Mouse (Mus musculus): ENCODE data around the gene Emc6. TPM values are rescaled to one million over a fixed set of nuclear protein-coding genes. Genes with fewer than 3 reads are reported as not detected.

Emc6 gene
- 10 to 100 TPM; 66.9 to 77.6 TPM for total RNA-seq (2021)
- long read RNA-seq, experiment 1, transcript Emc6-201 (2 exons, 1,332 nt) = major isoform, 105 of 108 reads
- long read RNA-seq, experiment 1, partial matches to known transcripts = 0 of 108 reads
- long read RNA-seq, experiment 1, other reads (novel, unspliced or antisense) = 2 of 108 reads
- long read RNA-seq, experiment 2, transcript Emc6-201 (2 exons, 1,332 nt) = major isoform, 103 of 107 reads
- long read RNA-seq, experiment 2, partial matches to known transcripts = 0 of 107 reads
- long read RNA-seq, experiment 2, other reads (novel, unspliced or antisense) = 2 of 107 reads

DNA sequence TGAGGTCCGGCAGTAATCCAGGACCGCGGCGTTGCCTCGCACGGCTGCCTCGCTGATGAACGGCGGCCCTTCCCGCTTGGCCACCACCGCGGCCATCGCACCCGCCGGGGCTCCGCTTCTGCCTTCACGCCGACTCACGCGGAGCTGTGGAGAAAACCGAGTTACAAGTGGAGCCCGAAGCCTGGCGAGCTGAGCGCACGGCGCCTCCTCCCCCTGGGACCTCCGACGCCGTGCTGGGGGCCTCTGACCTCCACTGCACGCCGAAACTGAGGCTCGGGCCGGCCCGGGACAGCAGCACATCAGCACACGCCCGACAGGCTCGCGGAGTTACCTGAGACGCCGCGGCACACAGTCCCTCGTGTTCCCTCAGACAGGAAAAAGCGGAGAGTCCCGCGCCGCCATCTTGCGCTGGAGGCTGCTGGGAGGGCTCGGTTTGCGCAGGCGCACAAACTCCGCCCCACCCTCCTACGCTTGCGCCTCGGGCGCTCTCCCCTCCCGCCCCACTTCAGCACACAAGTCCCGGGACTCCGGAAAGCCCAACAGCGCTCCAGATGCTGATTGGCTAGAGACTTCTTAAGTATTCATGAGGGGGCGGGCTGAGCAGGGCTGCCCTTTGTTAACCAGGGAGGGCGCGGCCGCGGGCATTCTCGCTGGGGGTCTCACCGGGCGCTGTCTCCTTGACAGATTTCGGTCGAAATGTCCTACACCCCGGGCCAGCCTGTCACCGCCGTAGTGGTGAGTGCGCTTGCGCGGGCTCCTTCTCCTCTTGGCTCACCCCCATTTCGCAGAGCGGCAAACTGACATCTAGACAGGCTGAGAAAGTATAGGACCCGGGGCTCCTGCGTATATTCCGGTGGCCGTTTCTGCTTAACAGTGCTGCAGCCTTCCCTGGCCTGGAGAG is at the start of gene Emc6, which contains the start of gene Tax1bp3:
Emc6 (minus strand) TSS at position 430 of the 901 bp plus-strand sequence.
Tax1bp3 (plus strand) TSS at position 476 of the 901 bp plus-strand sequence.
- intact Hi-C loops (cut with DNase I; ENCODE audit: low total_unique reads) = loop anchor here (5.0 kb wide), 1 partner anchor 40 kb away; the partner anchor contains the start of gene Haspin

DNA sequence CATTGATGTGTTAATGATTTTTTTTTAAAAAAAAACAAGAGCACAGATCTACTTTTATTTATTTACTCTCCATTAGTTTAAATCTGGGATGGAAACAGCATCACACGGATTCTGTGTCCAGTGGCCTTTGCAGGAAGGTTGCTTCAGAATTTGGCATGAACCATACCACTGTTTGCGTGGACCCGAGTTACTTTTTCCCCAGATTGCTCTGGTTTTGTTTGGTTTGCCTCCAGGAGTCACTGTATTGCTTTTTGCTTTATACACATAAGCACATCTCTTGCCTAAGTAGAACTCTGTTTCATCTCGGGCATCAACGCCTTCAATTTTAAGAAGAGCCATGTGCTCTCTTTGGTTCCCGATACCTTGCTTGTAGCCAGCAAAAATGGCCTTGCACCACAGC is 49.0 kb upstream of the Emc6 start:
- intact Hi-C loops (cut with DNase I; ENCODE audit: low total_unique reads) = no loop called here
- DNase-seq = no peak

More for the DNA sequence above, at the start of gene Emc6, which contains the start of gene Tax1bp3:
- peak; percentile 98 for DNase-seq

- DNase-seq = peak; percentile 37
- intact Hi-C loops (cut with DNase I; ENCODE audit: low total_unique reads) = no loop called here
Observed at GRCm38 (mm10) chr11:73223966-73224365, 47.1 kb upstream of the Emc6 start.

DNA sequence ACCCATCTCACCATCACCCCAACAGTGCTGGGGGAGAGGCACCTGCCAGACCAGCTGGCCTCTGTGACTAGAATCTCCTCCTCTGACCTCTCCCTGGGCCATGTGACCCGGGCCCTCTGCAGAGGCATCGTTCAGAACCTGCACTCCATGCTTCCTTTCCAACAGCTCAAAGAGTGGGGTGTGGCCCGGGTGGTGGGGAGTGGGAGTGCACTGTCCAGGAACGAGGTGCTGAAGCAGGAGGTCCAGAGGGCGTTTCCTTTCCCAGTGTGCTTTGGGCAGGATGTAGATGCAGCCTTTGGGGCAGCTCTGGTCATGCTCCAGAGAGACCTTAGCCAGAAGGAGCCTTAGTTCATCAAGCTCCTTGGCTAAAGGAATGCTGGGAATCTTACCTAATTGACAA is 46.0 kb upstream of the Emc6 start:
- DNase-seq = no peak
- intact Hi-C loops (cut with DNase I; ENCODE audit: low total_unique reads) = no loop called here

GRCm38 (mm10) chr11:73220651-73221050 is 43.8 kb upstream of the Emc6 start:
- no peak for DNase-seq
- intact Hi-C loops (cut with DNase I; ENCODE audit: low total_unique reads) = no loop called here

DNA sequence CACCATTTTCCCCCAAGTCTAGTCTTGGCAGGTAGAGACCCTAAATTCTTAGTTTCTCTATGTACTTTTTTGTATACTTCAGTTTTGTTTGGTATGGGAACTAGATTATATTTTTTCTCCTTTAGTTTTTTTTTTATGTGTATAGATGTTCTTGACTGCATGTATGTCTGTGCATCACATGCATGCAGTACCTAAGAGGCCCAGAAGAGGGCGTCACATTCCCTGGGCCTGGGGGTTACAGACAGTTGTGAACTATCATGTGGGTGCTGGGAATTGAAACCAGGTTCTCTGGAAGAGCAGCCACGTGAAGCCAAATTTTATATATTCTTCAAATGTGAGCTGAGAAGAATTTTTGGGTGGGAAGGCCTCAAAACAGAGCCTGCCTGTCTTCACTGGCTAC is 42.8 kb upstream of the Emc6 start:
- no peak for DNase-seq
- intact Hi-C loops (cut with DNase I; ENCODE audit: low total_unique reads) = no loop called here

- intact Hi-C loops (cut with DNase I; ENCODE audit: low total_unique reads) = no loop called here
- no peak for DNase-seq
Observed at GRCm38 (mm10) chr11:73213956-73214355, 37.1 kb upstream of the Emc6 start.

GRCm38 (mm10) chr11:73207621-73208020 is 30.8 kb upstream of the Emc6 start:
- no peak for DNase-seq
- intact Hi-C loops (cut with DNase I; ENCODE audit: low total_unique reads) = no loop called here

- DNase-seq = no peak
- intact Hi-C loops (cut with DNase I; ENCODE audit: low total_unique reads) = no loop called here
Observed at GRCm38 (mm10) chr11:73205194-73205593, 28.4 kb upstream of the Emc6 start.

DNA sequence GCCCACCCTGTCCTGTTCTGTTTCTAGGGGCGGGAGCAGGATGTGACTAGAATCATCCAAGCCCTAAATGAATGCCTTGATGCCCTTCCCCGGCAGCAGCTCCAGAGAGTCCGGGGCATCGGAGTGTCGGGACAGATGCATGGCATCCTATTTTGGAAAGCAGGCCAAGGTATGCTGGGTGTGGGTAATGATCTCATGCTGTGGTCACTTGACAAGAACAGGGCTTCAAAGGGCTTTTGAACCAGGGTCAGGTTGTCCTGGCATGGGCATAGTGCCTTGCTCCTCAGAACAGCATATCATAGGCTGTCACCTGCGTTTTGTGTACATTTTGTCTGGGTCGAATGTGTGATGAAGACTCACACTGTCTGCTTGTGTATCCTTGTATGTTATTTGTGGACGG is 27.1 kb upstream of the Emc6 start:
- intact Hi-C loops (cut with DNase I; ENCODE audit: low total_unique reads) = no loop called here
- no peak for DNase-seq

- DNase-seq = peak; percentile 44
- intact Hi-C loops (cut with DNase I; ENCODE audit: low total_unique reads) = no loop called here
Observed at GRCm38 (mm10) chr11:73201597-73201996, 24.8 kb upstream of the Emc6 start.

DNA sequence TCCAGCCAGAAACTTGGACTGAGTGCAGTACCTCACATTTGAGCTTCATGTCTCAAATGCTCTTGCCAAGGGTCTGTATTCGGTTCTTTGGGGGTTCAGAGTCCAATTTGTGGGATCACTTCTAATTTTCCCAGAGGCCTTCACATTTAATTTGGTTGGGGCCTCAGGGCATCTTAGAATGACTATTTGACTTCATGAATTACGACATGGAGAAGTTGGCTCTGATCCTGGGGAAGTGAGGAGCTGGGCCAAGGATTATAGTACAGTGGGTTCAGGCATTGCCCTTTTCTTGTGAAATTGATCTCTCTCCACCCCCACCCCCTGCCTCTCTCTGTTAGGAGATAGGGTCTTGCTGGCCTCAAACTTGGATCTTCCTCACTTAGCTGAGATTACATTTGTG is 24.2 kb upstream of the Emc6 start:
- DNase-seq = no peak
- intact Hi-C loops (cut with DNase I; ENCODE audit: low total_unique reads) = no loop called here

GRCm38 (mm10) chr11:73199879-73200278 is 23.0 kb upstream of the Emc6 start:
- no peak for DNase-seq
- intact Hi-C loops (cut with DNase I; ENCODE audit: low total_unique reads) = no loop called here

DNA sequence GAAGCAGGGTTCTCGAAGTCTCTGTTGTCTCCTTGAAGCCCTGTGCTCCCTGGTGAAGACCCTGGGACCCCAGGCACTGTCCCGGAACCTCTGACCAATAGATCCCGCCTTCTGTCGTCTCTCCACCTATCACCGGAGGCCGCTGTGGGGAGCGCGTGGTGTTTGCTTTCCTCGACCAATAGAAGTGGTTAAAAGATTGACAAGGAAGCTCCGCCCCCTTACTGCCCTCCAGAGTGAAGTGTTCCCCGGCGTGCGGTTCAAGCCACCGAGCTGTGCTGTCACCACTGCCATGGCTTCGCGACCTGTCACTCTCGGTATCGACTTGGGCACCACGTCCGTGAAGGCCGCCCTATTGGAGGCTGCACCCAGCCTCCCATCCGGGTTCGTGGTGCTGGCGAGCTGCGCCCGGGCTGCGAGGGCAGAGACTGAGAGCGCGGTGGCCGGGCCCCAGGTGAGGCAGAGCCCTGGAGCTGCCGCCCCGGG is 22.4 kb upstream of the Emc6 start, which contains the start of gene Shpk:
Shpk (plus strand) TSS at position 231 of the 483 bp plus-strand sequence.
- intact Hi-C loops (cut with DNase I; ENCODE audit: low total_unique reads) = no loop called here
- DNase-seq = peak; percentile 93

DNA sequence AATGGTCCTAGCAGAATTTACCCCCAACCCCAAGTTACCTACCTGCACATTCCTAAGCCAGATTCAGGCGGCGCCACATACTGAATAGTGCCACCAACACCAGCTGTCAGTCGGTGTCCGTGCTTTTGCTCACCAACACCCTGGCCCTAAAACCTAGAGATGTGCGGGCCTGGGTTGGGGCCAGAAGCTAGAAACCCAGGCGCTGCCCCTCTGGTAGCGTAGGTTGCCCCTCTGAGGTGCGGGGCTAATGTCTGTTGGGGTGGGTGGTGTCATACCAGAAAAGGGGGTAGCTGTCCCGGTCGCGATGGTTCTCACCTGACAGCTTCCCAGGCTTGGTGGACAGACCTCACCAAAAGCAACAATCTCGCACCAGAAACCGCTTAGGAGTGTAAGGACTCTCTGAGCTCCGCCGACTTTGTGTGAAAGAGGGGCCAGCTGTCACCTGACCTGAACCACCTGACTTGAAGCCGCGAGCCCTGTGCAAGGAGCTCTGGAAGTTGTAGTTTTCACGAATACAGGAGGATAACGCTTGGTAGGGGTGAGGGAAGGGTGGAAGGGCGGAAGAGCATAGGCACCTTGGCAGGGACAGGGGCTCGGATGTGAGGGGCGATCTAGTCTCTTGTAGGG is 21.9 kb upstream of the Emc6 start, which contains the start of gene Ctns:
Ctns (minus strand) TSS at position 440 of the 627 bp plus-strand sequence.
- peak; percentile 79 for DNase-seq
- intact Hi-C loops (cut with DNase I; ENCODE audit: low total_unique reads) = no loop called here

DNA sequence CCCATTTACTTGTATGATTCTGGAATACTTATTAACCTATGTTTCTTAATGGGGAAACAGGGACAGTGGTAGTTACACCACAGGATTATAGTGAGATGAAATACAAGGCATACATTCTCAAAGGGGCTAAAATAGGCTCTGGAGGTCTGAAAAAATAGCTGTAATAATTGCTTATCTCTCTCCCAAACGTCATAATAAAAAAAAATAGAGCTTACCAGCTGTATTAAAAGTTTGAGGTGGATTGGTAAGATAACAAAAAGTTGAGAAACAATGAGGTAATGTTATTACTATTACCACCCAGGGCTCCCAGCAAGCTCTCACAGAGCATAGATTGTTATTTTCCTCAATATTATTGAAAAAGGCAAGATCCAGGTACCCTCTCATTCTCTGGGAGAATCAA is 21.4 kb upstream of the Emc6 start:
- intact Hi-C loops (cut with DNase I; ENCODE audit: low total_unique reads) = no loop called here
- no peak for DNase-seq

DNA sequence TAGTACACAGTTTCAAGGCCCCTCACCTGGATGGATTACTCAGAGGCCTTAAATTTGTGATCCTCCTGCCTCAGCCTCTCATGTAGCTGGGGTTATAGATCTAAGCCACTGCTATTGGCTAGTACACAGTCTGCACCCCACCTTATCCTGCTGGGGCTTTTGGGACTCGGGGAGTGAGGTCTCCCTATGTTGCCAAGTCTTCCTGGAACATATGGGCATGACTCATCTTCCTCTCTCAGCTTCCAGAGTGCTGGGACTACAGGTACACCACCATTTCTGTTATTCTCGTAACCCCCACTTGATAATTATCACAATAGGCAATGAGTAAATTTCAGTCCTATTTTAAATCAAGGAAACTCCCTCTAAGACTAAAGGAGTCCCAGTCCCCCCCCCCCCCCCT is 17.6 kb upstream of the Emc6 start:
- no peak for DNase-seq
- intact Hi-C loops (cut with DNase I; ENCODE audit: low total_unique reads) = no loop called here

DNA sequence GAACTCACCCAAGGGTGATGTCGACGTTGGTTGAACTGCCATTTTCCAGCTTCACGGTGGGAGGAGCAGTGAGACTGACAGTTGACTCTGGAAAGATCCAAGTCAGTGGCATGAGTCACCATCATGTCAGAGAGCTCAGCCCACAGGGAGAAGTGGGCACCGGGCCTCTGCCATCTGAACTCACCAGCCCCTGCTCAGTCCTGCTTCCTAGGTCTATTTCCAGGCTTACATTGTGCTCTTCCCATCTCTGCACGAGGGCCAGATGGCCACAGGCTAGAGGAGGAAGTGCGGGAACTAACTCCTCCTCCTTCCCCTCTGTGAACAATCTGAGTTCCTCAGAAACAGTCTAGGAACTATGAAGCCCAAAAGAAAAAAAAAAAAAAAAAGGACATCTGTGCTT is 16.2 kb upstream of the Emc6 start:
- no peak for DNase-seq
- intact Hi-C loops (cut with DNase I; ENCODE audit: low total_unique reads) = no loop called here

- intact Hi-C loops (cut with DNase I; ENCODE audit: low total_unique reads) = no loop called here
Observed at GRCm38 (mm10) chr11:73187231-73187630, 10.4 kb upstream of the Emc6 start.

More at GRCm38 (mm10) chr11:73187231-73187630, 10.4 kb upstream of the Emc6 start:
- DNase-seq = no peak
